Mouse (Mus musculus): Measurements from ENCODE around the gene Vmp1. TPM values are rescaled to one million over a fixed set of nuclear protein-coding genes. Genes with fewer than 3 reads are reported as not detected.

Vmp1 gene
- total RNA-seq, 1 experiment = 107 TPM

- Histone ChIP-seq H3K9me3 (ENCODE audit: control insufficient read depth, insufficient read depth, low read depth, low read length) (no peaks in the 10 kb centered on the region), H3K27ac (ENCODE audit: insufficient read depth, low read depth, low read length, poor library complexity, severe bottlenecking) (peak overlapping the region; percentile 92), H3K4me3 (ENCODE audit: insufficient read depth in 1 of 2, low read depth in 1 of 2, low read length in 2 of 2, poor library complexity in 1 of 2, severe bottlenecking in 1 of 2) (no peak overlapping the region), H3K9ac (ENCODE audit: insufficient read depth, low read depth, low read length, poor library complexity, severe bottlenecking) (no peak overlapping the region; the same call in 1 of the 2 replicates), H3K4me1 (ENCODE audit: control insufficient read depth in 2 of 2, insufficient read depth in 2 of 2, low read length in 2 of 2, poor library complexity in 1 of 2) (peaks cover 30 to 53% of the 10 kb centered on the region in 2 experiments), H3K36me3 (ENCODE audit: control insufficient read depth, insufficient read depth, low read length, poor library complexity, severe bottlenecking) (no peaks in the 10 kb centered on the region)
- no peak for DNase-seq (ENCODE audit: low read depth, low spot score)
- in situ Hi-C loops (cut with MboI; ENCODE audit: low sequenced_read_pairs in 2 of 2, unreplicated experiment in 2 of 2) = no loop called here
- no peak for TF ChIP-seq ZC3H11A (IDR thresholded peaks at IDR 0.05; ENCODE audit: borderline replicate concordance, low read depth, low read length)
- TF ChIP-seq ZNF384 (IDR thresholded peaks at IDR 0.05; ENCODE audit: low read depth, low read length) = no peak
- TF ChIP-seq HCFC1 (IDR thresholded peaks at IDR 0.05; ENCODE audit: borderline replicate concordance, insufficient read depth, low read length) = no peak
- no peak for TF ChIP-seq CHD2 (IDR thresholded peaks at IDR 0.05; ENCODE audit: low read depth, low read length)
- no peak for TF ChIP-seq MAFK (IDR thresholded peaks at IDR 0.05; ENCODE audit: insufficient read depth, low read depth, low read length)
Observed at GRCm38 (mm10) chr11:86577231-86577630, 106.4 kb downstream of the Vmp1 start.

GRCm38 (mm10) chr11:86575632-86576378 is 107.8 kb downstream of the Vmp1 start:
- Histone ChIP-seq H3K4me3 (ENCODE audit: insufficient read depth in 1 of 2, low read depth in 1 of 2, low read length in 2 of 2, poor library complexity in 1 of 2, severe bottlenecking in 1 of 2) (no peak overlapping the region), H3K9ac (ENCODE audit: insufficient read depth, low read depth, low read length, poor library complexity, severe bottlenecking) (peak overlapping the region; percentile 51; the same call in 1 of the 2 replicates), H3K36me3 (ENCODE audit: control insufficient read depth, insufficient read depth, low read length, poor library complexity, severe bottlenecking) (no peaks in the 10 kb centered on the region), H3K4me1 (ENCODE audit: control insufficient read depth in 2 of 2, insufficient read depth in 2 of 2, low read length in 2 of 2, poor library complexity in 1 of 2) (peaks cover 32 to 52% of the 10 kb centered on the region in 2 experiments), H3K9me3 (ENCODE audit: control insufficient read depth, insufficient read depth, low read depth, low read length) (no peaks in the 10 kb centered on the region), H3K27ac (ENCODE audit: insufficient read depth, low read depth, low read length, poor library complexity, severe bottlenecking) (peak overlapping the region; percentile 92)
- in situ Hi-C loops (cut with MboI; ENCODE audit: low sequenced_read_pairs in 2 of 2, unreplicated experiment in 2 of 2) = no loop called here
- no peak for DNase-seq (ENCODE audit: low read depth, low spot score)
- TF ChIP-seq MAFK (IDR thresholded peaks at IDR 0.05; ENCODE audit: insufficient read depth, low read depth, low read length) (no peak), HCFC1 (IDR thresholded peaks at IDR 0.05; ENCODE audit: borderline replicate concordance, insufficient read depth, low read length) (no peak), CHD2 (IDR thresholded peaks at IDR 0.05; ENCODE audit: low read depth, low read length) (no peak)

- TF ChIP-seq ZNF384 (IDR thresholded peaks at IDR 0.05; ENCODE audit: low read depth, low read length) (no peak), CHD2 (IDR thresholded peaks at IDR 0.05; ENCODE audit: low read depth, low read length) (no peak)
- no peak overlapping the region; the same call in 1 of the 2 replicates for H3K9ac ChIP-seq (ENCODE audit: insufficient read depth, low read depth, low read length, poor library complexity, severe bottlenecking)
- no peaks in the 10 kb centered on the region for H3K36me3 ChIP-seq (ENCODE audit: control insufficient read depth, insufficient read depth, low read length, poor library complexity, severe bottlenecking)
- peaks cover 21 to 38% of the 10 kb centered on the region in 2 experiments for H3K4me1 ChIP-seq (ENCODE audit: control insufficient read depth in 2 of 2, insufficient read depth in 2 of 2, low read length in 2 of 2, poor library complexity in 1 of 2)
- H3K4me3 ChIP-seq (ENCODE audit: insufficient read depth in 1 of 2, low read depth in 1 of 2, low read length in 2 of 2, poor library complexity in 1 of 2, severe bottlenecking in 1 of 2) = no peak overlapping the region
- in situ Hi-C loops (cut with MboI; ENCODE audit: low sequenced_read_pairs in 2 of 2, unreplicated experiment in 2 of 2) = no loop called here
- no peaks in the 10 kb centered on the region for H3K9me3 ChIP-seq (ENCODE audit: control insufficient read depth, insufficient read depth, low read depth, low read length)
- H3K27ac ChIP-seq (ENCODE audit: insufficient read depth, low read depth, low read length, poor library complexity, severe bottlenecking) = peak overlapping the region; percentile 4; the same call in 1 of the 2 replicates
- DNase-seq (ENCODE audit: low read depth, low spot score) = no peak
Observed at GRCm38 (mm10) chr11:86574408-86574807, 109.2 kb downstream of the Vmp1 start.

- Histone ChIP-seq H3K4me3 (ENCODE audit: insufficient read depth in 1 of 2, low read depth in 1 of 2, low read length in 2 of 2, poor library complexity in 1 of 2, severe bottlenecking in 1 of 2) (no peak overlapping the region), H3K9me3 (ENCODE audit: control insufficient read depth, insufficient read depth, low read depth, low read length) (no peaks in the 10 kb centered on the region), H3K9ac (ENCODE audit: insufficient read depth, low read depth, low read length, poor library complexity, severe bottlenecking) (no peak overlapping the region), H3K27ac (ENCODE audit: insufficient read depth, low read depth, low read length, poor library complexity, severe bottlenecking) (no peak overlapping the region), H3K36me3 (ENCODE audit: control insufficient read depth, insufficient read depth, low read length, poor library complexity, severe bottlenecking) (no peaks in the 10 kb centered on the region), H3K4me1 (ENCODE audit: control insufficient read depth in 2 of 2, insufficient read depth in 2 of 2, low read length in 2 of 2, poor library complexity in 1 of 2) (peaks cover 16 to 32% of the 10 kb centered on the region in 2 experiments)
- TF ChIP-seq ZC3H11A (IDR thresholded peaks at IDR 0.05; ENCODE audit: borderline replicate concordance, low read depth, low read length) (no peak), MAFK (IDR thresholded peaks at IDR 0.05; ENCODE audit: insufficient read depth, low read depth, low read length) (no peak), CHD2 (IDR thresholded peaks at IDR 0.05; ENCODE audit: low read depth, low read length) (no peak), ZNF384 (IDR thresholded peaks at IDR 0.05; ENCODE audit: low read depth, low read length) (no peak), HCFC1 (IDR thresholded peaks at IDR 0.05; ENCODE audit: borderline replicate concordance, insufficient read depth, low read length) (no peak)
- no peak for DNase-seq (ENCODE audit: low read depth, low spot score)
- in situ Hi-C loops (cut with MboI; ENCODE audit: low sequenced_read_pairs in 2 of 2, unreplicated experiment in 2 of 2) = no loop called here
Observed at GRCm38 (mm10) chr11:86573646-86574231, 109.9 kb downstream of the Vmp1 start.

Data from ES-E14 (cell line).